Comparison of ENCODE assay signal across 8 mouse cellular contexts in genomic region chr11:71033163-71033761, GRCm38 (mm10). TPM values are rescaled to one million over a fixed set of nuclear protein-coding genes. Genes with fewer than 3 reads are reported as not detected.
A peak's percentile ranks its signal among the peaks of the same experiment; 100 is the strongest.
DNase-seq lines count a peak whose midpoint lies in the region; ATAC-seq lines count a peak whose summit lies in the region.

6330403K07Rik (minus strand) TSS chr11:71033513.

- H3K27ac ChIP-seq in liver, embryonic 13.5 days = no peak within 1 kb of the TSS

- peak within 1 kb of the TSS; percentile 45 for H3K4me3 ChIP-seq in liver, embryonic 13.5 days (replicated peaks)

- peak within 1 kb of the TSS; percentile 49 for H3K4me2 ChIP-seq in liver, embryonic 13.5 days

- H3K9me3 ChIP-seq in liver, embryonic 13.5 days (replicated peaks) = no peaks in the 10 kb centered on the region

- peak; percentile 48 for DNase-seq in layer of hippocampus, adult 11-12 months (ENCODE audit: low spot score)
- no peak for DNase-seq in layer of hippocampus, adult 9-10 months (ENCODE audit: low spot score)
- DNase-seq in cerebellum, postnatal 10 days = peak; percentile 82 to 87
- DNase-seq in frontal cortex, postnatal 10 days (ENCODE audit: low spot score in 2 of 2) = peak; percentile 66 to 81
- DNase-seq in kidney, postnatal 10 days = peak; percentile 60
- DNase-seq in liver, embryonic 13.5 days = no peak
- DNase-seq in ovary, postnatal 10 days (ENCODE audit: low spot score) = peak; percentile 11
- DNase-seq in B cell, adult 2 months = no peak

- peaks cover 11% of the 10 kb centered on the region for H3K4me1 ChIP-seq in liver, embryonic 13.5 days (replicated peaks)

- peaks cover 9% of the 10 kb centered on the region for H3K36me3 ChIP-seq in liver, embryonic 13.5 days

- H3K9ac ChIP-seq in liver, embryonic 13.5 days = peak within 1 kb of the TSS; percentile 29

- WGBS in liver, embryonic 13.5 days (ENCODE audit: insufficient replicate concordance) = 2% methylated on average over 28 of the region's 31 CpGs

- peaks cover 26% of the 10 kb centered on the region for H3K27me3 ChIP-seq in liver, embryonic 13.5 days

- ATAC-seq in liver, embryonic 13.5 days (ENCODE audit: low read depth) = no peak

RNA-seq across cellular contexts. Expression of gene 6330403K07Rik, which starts in this region (rescaled TPM):
- 5.0 and 6.3 TPM in 2 replicates for polyA plus RNA-seq in liver, embryonic 13.5 days (2015; fragmentation: Nextera tagmentation; extraction: Ambion mirVana)

Comparison
In these comparisons a context has a peak if more than half of its experiments do, and no peak if none do; other contexts are left out.
1. DNase-seq: peak in layer of hippocampus, adult 11-12 months (single experiment), cerebellum, postnatal 10 days (2 of 2), frontal cortex, postnatal 10 days (2 of 2), kidney, postnatal 10 days (single experiment) and ovary, postnatal 10 days (single experiment); none in layer of hippocampus, adult 9-10 months (single experiment), liver, embryonic 13.5 days (single experiment) and B cell, adult 2 months (0 of 2).